33 mouse cellular contexts compared by ENCODE assay signal in the genomic region with DNA sequence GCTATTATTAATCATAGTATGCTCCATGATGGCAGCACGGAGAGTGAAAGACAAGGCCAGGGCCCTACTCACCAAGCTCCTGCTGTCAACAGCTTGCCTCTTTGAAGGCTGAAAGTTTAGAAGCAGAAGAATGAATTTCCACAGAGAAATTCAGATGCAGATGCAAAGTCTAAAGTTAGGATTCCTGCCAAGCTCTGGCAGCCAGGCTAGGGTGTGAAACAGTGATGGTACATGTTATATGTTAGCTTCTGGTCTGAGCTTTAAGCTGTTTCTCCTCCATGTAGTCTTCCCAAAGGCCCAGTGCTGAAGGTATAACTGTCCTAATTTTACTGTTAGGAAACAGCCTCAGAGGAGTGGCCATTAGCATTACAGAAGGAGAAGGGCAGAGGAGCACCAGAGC. TPM values are rescaled to one million over a fixed set of nuclear protein-coding genes. Genes with fewer than 3 reads are reported as not detected.
A peak's percentile ranks its signal among the peaks of the same experiment; 100 is the strongest.
DNase-seq lines count a peak whose midpoint lies in the region.
"Had no signal": no experiment of that assay in that cellular context is flagged by ENCODE, and none has a peak within 500 bp of the region (broad histone marks: within the 10 kb centered on the region; RNA-seq: fewer than 3 reads in every experiment).

No protein-coding gene starts in this region.

- H3K27me3 ChIP-seq in heart, embryonic 10.5 days (ENCODE audit: insufficient read depth, poor library complexity, severe bottlenecking): no peaks in the 10 kb centered on the region
- H3K27me3 ChIP-seq: embryonic facial prominence, embryonic 13.5 days; limb, embryonic 12.5 days; stomach, embryonic 15.5 days had no signal

- intact Hi-C loops in heart, postnatal 10 days (cut with DNase I): no loop called here

- WGBS in heart, embryonic 10.5 days: 72% methylated on average over 1 of the region's 1 CpGs

- H3K4me3 ChIP-seq in heart, embryonic 10.5 days: no peak overlapping the region
- H3K4me3 ChIP-seq: embryonic facial prominence, embryonic 13.5 days; erythroblast, embryonic 14.5 days; forebrain, embryonic 12.5 days; limb, embryonic 12.5 days; liver, embryonic 15.5 days; midbrain, embryonic 10.5 days; midbrain, embryonic 15.5 days; neural tube, embryonic 15.5 days; stomach, embryonic 15.5 days had no signal

- H3K4me1 ChIP-seq in heart, embryonic 10.5 days: peaks cover 60% of the 10 kb centered on the region

- H3K27ac ChIP-seq in heart, embryonic 10.5 days: 0 out of 2 replicates have a peak overlapping the region, but pooled peaks have one; percentile 23
- H3K27ac ChIP-seq: embryonic facial prominence, embryonic 13.5 days; forebrain, embryonic 12.5 days; hindbrain, embryonic 14.5 days; liver, embryonic 15.5 days; midbrain, embryonic 10.5 days; midbrain, embryonic 15.5 days; neural tube, embryonic 15.5 days; stomach, embryonic 15.5 days had no signal

- no peaks in the 10 kb centered on the region for H3K9me3 ChIP-seq in heart, embryonic 10.5 days
- H3K9me3 ChIP-seq: embryonic facial prominence, embryonic 13.5 days; forebrain, embryonic 12.5 days; limb, embryonic 12.5 days; liver, embryonic 15.5 days; midbrain, embryonic 10.5 days; midbrain, embryonic 15.5 days; neural tube, embryonic 15.5 days; stomach, embryonic 15.5 days had no signal

- H3K36me3 ChIP-seq in heart, embryonic 10.5 days: no peaks in the 10 kb centered on the region
- H3K36me3 ChIP-seq: embryonic facial prominence, embryonic 13.5 days; forebrain, embryonic 12.5 days; limb, embryonic 12.5 days; liver, embryonic 15.5 days; midbrain, embryonic 10.5 days; midbrain, embryonic 15.5 days; neural tube, embryonic 15.5 days; stomach, embryonic 15.5 days had no signal

- DNase-seq in heart, embryonic 10.5 days (ENCODE audit: low spot score): no peak
- DNase-seq in heart, postnatal 10 days: no peak
- peak; percentile 26 for DNase-seq in right cerebral cortex, postnatal 25 days
- no peak for DNase-seq in right cerebral cortex, postnatal 10 days (ENCODE audit: low spot score in 2 of 2)
- peak; percentile 67 for DNase-seq in brain, adult 2 months (ENCODE audit: low read depth, low spot score)
- no peak for DNase-seq in embryo, embryonic 9.5 days (ENCODE audit: extremely low spot score)
- DNase-seq in ovary, postnatal 14 days (ENCODE audit: low spot score): no peak
- DNase-seq: adrenal gland, postnatal 14 days; B cell, adult 2 months; cerebellum, adult 11-12 months; cerebellum, adult 9-11 months; embryo, embryonic 11 days; gastrocnemius, postnatal 25 days; heart, adult 11 months; heart, postnatal 4 days; kidney, adult 11 months; kidney, postnatal 14 days; layer of hippocampus, adult 9-11 months; lung, embryonic 14.5 days; lung, postnatal 14 days; thymus, adult 18-20 months; thymus, postnatal 36 days had no signal

RNA-seq across cellular contexts. Expression of a gene that starts 2.6 kb away (rescaled TPM):
- 60.6 and 98.7 TPM in 2 replicates for polyA plus RNA-seq in heart, embryonic 10.5 days (2016; fragmentation: Nextera tagmentation; extraction: Ambion mirVana)
- 100 to 1,000 TPM in 1 of 2 experiments, 10 to 100 TPM in 1; 89.4 to 101 TPM for total RNA-seq in heart, postnatal 10 days (2021)

RNA-seq across cellular contexts. Expression of a gene that starts 29.2 kb away (rescaled TPM):
- 8.9 and 15.8 TPM in 2 replicates for polyA plus RNA-seq in heart, embryonic 10.5 days (2016; fragmentation: Nextera tagmentation; extraction: Ambion mirVana)
- 10 to 100 TPM; 24.3 to 26.2 TPM for total RNA-seq in heart, postnatal 10 days (2021)

RNA-seq across cellular contexts. Expression of a gene that starts 58.7 kb away (rescaled TPM):
- polyA plus RNA-seq in heart, embryonic 10.5 days (2016; fragmentation: Nextera tagmentation; extraction: Ambion mirVana): 0.35 TPM in 1 of 2 replicates, not detected in the other
- total RNA-seq in heart, postnatal 10 days (2021): not detected
- total RNA-seq: adrenal gland, postnatal 14 days; gastrocnemius, postnatal 25 days; heart, postnatal 4 days had no signal
- polyA plus RNA-seq: erythroblast, embryonic 14.5 days; heart, embryonic 16.5 days; lung, embryonic 14.5 days had no signal

Comparison
In these comparisons a context has a peak if more than half of its experiments do, and no peak if none do; other contexts are left out.
1. DNase-seq: peak in right cerebral cortex, postnatal 25 days (single experiment) and brain, adult 2 months (single experiment); none in heart, embryonic 10.5 days (single experiment), heart, postnatal 10 days (0 of 2), right cerebral cortex, postnatal 10 days (0 of 2), embryo, embryonic 9.5 days (single experiment) and ovary, postnatal 14 days (single experiment).